Mouse (Mus musculus) adrenal gland, postnatal 10 days (tissue): ENCODE measurements around the gene Sox5. TPM values are rescaled to one million over a fixed set of nuclear protein-coding genes. Genes with fewer than 3 reads are reported as not detected.

Experiments
- DNase-seq: peaks from one replicate; pipeline ENCODE4 v3.0.0; 2021; ENCODE audit warnings: mixed read lengths
- total RNA-seq, 2 experiments: library from RNA; stranded (reverse); gene quantifications; 2 replicates each; pipeline ENCODE4 v1.2.3; 2021

Gene Sox5
- total RNA-seq, 2 experiments from 2014 or later: 11.9 to 20.4 TPM

DNA sequence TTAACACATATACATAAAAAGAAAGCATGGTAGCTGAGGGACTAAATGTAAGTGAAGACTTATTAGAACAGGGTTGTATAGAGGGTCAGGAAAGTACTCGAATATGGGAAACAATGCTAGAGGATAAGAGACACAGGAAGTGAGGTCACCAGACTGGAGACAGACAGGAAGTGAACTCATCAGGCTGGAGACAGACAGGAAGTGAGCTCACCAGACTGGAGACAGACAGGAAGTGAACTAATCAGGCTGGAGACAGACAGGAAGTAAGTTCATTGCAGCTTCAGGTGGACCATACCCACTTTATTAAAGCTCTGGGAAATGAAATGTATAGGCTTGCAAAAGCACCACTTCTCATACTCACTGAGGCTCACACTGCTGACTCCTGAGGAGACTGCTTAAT lies 680.9 kb downstream of the Sox5 start:
- no peak for DNase-seq

DNA sequence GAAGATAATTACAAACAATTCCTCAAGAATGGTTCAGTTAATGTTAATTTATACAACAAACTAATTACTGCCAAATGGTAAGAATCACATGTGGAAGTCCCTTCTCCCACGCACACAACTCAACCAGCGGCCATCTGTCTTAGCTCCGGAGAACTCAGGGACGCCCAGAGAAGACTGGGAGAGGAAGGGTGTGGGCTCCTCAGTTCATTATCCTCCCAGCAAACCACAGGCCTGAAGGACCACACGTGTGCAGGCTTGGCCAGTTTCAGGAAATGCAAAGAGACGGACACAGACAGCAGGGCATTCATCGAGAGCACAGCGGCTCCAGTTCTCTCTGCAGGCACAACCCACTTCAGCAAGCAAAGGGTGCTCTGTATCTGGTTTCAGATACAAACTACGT lies 683.7 kb downstream of the Sox5 start:
- no peak for DNase-seq

DNA sequence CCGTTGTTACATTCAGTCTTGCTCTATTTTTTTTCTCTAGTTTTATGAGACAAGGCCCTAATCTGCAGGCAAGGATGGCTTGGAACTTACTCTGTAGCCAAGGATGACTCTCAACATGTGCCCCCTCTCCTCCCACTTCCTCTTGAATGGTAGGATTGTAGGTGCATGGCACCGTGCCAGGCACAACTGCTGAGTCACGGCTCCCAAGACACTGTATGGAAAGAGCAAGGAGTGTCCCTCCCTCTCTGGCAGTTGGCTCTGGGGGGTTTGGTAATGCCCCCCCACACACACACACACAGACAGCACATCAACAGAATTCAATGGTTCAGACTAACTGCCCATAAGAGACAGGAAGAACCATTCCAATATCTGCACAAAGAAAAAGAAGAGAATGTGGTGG lies 693.5 kb downstream of the Sox5 start:
- DNase-seq: no peak

DNA sequence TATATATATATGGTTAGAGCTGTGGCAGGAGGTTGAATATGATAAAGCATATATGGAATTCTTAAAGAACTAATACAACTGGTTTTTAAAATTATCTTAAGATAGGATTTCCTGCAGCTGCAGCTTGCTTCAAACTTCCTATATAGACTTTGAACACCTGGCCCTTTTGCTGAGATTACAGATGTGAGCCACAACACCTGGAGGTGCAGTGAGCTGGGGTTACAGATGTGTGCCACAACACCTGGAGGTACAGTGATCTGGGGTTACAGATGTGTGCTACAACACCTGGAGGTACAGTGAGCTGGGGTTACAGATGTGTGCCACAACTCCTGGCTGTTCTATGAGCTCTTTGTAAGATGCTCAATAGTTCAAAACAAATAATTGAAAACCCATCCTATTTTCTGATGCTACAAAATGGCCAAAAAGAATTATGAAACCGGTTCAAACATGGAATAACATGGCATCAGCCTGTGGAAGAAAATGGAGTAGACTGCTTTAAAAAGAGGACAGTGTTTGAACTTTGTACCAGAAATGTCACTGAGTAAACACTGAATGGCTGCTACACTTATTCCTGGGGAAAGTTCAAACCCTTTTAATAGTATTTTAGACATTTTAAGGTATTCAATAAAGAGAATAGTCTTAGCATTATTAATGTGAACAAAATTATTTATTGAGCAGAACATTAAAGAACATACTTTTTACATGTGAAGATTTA lies 695.5 kb downstream of the Sox5 start:
- DNase-seq: no peak

DNA sequence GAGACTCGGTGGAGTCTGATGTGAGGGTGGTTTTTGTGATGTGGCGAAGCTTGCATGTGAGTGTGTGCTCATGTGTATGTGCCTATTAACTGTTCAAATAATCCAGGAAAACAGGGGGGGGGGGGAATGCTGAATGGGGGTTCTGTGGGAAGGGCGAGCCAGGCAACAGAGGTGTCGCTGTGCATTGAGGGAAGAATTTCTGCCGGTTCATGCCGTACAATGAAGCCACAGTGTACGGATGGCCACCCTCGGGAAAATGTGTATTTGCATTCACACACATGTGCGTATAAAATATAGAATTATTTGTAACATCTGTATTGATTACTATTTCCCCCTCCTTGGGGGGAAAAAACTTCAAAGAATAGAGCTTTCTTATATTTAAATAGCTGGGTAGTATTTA lies 699.5 kb downstream of the Sox5 start:
- DNase-seq: no peak

DNA sequence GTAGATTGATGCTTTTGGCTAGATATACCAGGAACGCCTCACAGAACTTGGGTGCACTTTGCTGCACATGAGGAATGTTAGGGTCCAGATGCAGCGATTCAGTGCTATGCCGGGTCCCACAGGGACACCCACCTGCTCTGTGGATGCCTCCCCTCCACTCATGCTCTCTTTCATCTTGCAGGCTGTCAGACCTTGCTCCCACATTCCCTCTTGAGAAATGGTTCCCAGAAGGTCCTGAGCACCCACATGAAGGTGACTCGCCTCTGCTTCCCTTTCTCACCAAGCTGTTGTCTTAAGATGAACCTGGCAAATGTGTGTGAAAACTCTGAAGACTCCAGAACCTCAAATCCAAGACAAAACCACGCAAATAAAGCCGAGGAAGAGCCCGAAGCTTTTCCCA lies 704.0 kb downstream of the Sox5 start:
- no peak for DNase-seq

DNA sequence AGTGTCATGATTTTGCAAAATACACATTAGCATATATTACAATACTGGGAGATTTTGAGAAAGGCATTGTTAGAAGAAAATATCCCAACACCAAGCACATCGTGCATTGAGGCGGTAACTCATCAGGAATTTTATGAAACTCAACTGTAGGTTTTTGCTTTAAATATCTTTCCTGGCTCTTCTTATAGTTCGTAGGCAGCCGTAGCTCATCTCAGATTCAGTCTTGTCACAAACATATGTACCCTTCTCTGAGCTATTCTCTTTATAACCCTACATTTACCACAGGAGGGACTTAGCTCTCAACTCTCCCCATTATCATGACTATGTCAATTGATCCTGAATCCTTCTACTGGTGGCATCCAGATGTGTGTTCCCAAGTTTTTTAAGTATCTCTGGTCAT lies 705.4 kb downstream of the Sox5 start:
- DNase-seq: no peak

DNA sequence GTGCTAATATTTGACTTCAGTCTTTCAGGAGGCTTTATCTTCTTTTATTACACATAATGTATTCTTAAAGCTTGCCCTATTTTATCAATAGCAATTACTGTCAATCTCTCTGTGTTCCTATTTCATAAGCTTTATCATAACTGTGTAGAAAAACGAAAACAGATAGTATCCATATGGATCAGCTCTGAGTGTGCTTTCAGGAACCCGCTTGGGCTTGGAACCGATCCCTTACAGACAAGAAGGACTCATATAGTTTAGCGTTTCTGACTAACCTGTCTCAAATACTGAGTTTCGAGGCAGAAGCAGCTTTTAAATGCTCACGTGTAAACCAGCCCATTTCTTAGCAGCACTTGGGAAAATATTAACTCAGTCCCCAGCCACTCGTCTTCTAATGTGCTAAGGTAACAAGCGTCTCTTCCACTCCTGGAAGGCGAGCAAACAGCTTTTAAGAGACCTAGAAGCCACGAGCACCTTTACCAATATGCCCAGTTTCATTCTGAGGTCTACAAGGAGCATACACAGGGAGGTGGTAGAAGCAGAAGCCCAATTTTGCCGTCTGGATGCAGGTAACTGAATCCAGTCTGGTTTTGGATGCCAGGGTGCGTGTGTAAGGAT lies 706.3 kb downstream of the Sox5 start:
- DNase-seq: no peak

DNA sequence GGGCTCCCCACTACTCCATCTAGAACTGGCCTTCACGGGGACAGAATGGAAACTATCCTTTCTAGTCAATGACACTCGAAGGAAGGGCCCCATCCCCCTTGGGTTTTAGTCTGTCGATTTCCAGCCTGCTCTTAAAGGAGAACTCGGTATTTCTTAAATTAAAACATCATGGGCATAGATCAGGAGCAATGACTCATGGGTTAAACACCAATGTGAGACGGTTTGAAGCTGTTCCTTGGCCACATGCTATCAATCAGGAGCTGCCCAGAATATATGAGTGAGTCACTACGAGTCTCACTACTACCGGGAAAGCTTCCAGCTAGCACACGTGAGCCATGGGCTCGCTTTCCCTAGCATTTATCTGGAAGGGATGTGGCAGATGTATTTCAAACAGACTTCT lies 707.0 kb downstream of the Sox5 start:
- peak; percentile 61 for DNase-seq

DNA sequence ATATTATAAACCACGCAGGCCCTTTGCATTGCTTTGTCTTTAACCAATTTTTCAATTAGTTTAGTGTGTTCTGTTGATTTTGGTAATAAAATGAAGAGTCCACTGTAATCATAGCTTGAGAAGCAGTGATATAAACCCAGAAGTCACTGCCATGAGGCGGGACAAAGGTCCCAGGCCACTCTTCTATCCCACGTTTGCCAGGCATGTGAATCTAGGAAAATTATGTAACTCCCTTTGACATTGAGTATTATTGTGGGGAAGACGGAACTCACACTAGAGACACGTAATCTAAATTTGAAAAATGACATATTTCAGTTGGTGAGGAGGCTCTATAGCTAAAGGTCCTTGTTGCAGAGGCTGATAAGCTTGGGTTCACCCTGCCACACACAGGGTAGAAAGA lies 711.3 kb downstream of the Sox5 start:
- no peak for DNase-seq

DNA sequence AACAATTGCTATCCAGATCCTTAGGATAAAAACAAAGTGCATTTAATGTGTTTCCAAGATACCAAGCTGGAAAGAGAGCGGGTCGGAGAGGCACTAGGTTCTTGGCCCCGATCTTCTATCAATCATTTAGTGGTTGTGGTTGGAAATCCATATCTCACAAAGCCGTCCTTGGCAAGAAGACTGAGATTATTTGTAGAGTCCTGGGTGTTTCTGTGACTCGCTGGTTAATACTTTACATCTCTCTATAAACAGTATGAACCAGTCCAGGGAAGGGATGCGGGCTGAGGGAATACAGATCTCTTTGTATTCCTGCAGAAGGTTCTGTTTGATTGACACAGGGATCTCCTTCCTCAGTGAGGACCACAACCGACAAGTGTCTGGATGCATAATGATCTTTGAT lies 714.3 kb downstream of the Sox5 start:
- no peak for DNase-seq

DNA sequence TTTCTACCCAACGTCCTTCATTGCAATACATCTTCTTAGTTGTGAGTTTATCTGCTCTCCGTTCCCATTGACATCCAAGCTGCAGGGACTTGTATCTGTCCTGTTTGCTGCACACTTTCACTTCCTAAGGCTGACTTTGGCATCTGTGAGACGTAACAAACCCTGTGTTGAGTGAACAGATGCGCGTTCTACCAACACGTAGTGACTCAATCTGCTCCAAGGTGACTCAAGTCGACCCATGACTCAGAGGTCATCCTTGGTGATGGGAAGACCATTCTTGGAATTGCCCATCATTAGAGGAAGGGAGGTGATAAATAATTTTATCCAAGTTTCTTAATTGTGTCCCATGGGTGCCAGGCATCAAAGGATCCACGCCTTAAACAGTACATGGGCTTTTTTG lies 719.3 kb downstream of the Sox5 start:
- DNase-seq: no peak

DNA sequence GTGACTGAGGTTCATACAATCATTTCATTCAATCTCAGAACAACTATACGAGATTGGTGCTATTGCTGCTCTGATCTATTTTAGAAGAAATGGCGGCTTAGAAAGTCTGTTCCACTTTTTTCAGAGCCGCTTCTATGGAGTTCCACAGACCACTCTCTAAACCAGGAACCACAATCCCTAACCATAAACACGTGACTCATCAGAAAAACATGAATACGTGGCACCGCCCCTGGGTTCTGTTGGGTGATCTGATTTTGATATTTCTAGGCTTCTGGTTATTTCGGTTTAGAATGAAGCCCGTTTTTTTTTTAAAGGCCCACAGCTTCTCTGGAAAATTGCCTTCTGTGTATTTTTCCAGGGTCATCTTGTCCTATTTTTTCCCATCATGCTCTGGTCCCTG lies 720.0 kb downstream of the Sox5 start:
- DNase-seq: no peak

DNA sequence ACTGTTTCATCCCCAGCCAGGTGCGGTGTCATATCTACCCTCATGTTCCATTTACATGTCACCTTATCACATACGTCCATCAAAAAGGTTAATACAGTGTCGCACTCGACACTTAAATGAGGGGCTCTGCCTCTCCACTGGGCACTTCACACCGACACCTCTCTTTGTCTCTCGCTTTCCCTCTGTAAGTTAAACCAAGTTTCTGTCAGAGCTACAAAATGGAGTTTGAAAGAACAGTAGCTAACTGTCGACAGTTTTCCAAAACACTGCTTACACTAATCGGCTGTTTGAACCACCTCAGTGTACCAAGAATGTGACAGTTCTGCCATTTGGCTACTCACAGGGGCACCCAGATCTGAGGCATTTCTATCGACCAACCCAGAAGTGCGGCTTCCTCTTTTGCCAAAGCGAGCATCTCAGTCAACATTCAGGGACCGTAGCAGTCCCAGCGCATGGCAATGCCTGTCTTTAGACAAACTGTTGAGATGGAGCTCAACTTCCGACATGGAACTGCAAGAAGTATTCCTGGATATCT lies 724.6 kb downstream of the Sox5 start:
- DNase-seq: no peak

DNA sequence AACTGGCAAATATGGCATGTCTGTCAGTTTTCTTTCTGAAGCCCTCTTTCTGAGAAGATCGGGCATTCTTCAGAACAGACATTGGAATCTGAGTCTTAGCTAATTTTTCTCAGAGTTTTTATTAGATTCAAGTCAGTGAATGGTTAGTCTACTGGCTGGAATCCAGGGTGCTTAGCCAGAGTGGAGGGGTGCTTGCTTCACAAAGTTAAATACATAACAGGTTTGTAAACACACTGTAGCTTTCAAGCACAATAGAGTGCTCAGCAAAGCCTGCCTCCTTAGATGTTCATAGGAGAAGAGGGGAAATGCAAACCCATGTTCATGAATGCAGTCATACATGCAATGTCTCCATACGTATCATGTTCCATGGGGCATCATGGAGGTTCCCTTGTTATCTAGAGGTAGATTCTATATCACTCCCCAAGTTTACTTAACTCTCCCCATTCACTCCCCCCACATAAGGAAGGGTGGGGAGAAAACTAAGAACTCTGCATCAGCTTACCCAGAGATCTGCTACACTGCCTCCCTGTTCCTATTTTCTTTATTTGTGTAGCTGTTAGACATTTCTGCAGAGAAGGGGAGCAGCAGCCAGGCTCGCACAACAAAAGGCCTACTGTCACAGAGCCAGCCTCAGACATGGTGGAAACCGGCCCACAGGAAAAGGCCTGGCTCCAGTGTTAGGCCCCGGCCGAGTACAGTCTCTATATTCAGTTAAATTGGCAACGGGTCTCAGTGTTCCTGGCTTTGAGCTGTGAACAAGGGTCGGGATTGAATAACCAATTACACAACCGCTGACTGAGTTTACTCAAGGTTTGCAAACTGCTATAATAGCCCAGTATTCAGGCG lies 725.3 kb downstream of the Sox5 start:
- peak; percentile 61 for DNase-seq

DNA sequence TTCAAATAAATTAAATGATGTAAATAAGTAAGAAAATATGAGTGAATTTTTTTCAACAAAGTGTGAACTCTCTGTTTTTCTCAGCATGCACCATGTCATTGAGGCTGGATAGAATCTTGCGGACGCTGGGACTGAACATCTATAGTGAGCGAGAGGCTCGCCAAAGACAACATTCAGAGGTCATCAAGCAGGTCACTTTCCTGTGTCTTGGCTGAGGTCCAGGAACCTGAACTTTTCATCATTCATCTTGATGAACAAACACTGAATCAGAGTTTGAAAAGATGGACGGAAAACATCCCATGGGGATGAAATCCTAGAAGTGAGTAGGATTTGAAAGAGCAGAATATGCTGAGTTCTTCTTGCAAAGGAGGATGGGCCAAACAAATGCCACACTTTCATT lies 729.3 kb downstream of the Sox5 start:
- DNase-seq: no peak

DNA sequence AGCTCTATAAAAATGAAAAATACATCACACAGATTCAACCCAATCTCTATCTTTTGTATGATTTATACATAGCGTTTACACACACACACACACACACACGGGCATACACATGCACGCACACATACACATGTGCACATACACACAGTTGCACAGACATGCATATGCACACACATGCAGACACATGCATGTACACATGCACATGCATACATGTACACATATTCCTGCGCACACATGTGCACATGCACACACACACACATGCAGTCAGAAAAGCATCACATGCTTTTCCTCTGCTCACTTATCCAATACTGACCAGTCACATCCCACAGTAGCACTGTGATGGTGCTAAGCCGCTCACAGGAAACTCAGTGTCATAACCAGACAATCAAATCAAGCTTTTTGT lies 730.5 kb downstream of the Sox5 start:
- DNase-seq: no peak

DNA sequence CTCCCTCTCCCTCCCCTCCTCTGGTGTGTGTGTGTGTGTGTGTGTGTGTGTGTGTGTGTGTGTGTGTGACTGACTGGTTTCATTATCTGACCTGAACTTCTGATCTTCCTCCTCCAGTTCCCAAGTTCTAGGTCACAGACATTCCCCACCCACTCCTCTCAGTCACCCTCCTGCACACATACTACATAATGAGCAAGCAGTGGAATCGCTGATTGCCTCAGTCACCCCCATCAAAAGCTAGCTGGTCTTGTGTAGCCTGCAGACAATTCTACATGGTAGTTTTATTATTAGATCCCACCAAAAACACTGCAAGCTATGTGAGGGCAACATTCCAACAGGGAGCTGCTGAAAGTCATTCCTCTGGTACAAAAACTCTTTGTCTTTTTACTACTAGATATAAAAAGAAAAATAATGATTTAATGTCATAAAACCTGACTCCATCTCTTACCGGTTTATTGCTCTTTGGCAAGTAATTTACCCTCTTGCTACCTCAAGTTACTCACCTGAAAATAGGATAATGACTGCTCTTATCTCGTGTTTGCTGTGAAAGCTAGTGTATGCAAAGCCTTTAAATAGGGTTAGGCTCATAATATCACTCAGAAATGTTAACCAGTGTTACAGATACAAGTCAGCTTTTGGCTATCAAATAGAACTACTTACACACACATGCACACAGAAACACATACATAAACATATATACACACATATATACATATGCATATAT lies 733.4 kb downstream of the Sox5 start:
- DNase-seq: no peak

DNA sequence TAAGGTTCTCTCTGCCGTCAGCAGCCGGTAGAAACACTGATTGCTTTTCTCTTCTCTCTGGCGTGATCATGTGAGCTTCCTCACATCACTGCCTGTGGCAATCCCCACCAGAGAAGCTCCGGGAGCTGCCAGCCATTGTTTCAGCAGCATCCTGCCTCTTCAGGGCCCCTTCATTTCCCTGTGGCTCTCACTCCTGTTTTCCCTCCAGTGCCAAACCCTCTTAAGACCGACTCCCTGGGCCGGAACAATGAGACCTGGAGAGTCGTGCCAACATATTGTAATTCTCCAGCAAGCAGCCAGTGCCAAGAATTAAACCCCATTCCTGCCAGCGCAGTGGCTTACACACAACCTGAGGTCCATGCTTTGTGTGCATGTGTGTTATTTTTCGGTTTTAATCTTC lies 736.3 kb downstream of the Sox5 start:
- DNase-seq: no peak

DNA sequence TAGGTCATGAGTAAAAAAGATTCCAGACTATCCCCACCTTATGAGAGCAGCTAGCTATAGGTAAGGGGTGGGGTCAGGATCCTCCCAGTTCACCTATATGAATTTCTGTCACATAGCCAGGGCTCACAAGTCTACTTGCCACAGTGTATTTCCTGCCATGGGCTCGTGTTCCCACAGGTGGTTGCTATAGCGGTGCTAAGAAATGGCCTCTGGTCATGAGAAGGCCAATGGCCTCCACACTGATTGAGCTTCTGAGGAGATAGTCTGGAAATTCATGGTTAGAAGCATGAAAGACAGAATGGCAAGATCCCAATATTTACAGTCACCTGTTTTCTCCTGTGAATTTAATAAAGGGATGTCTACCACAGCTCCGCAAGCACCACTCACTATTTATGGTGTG lies 737.4 kb downstream of the Sox5 start:
- no peak for DNase-seq

DNA sequence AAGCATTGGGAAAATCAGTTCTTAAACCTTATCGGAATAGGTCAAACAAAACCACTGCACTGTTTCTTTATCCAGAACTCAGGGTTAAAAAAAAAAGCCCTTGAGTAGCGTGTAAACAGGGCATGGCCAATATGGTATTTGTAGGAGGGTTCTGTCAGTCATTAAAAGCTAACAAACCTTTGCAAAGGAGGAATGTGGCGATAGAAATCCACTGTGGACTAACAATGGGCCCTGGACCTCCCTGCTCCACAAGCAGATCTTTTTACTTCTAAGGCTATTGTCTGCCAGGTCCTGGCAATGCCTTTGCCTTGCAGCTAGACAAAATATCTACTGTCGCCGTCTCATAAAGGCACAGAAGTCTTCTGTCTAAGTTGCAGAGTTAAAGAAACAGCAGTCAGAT lies 738.8 kb downstream of the Sox5 start:
- DNase-seq: no peak

DNA sequence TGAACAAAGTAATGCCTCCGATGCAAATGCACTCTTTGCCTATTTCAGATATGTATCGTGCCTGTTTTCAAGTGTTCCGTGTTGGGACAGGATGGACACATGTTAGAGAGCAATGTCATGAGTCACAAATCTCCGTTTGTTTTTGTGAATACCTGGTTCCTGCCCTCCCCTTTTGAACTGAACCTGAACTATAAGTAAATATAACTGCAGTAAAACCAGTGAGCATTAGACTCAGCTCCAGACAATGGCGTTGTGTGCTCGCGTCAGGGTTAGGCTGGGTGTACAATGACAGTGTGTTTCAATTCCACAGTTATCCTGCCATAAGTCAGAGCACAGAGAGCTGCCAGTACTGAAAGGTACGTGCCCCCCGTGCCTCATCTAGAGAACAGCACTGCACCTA lies 739.8 kb downstream of the Sox5 start:
- DNase-seq: no peak

DNA sequence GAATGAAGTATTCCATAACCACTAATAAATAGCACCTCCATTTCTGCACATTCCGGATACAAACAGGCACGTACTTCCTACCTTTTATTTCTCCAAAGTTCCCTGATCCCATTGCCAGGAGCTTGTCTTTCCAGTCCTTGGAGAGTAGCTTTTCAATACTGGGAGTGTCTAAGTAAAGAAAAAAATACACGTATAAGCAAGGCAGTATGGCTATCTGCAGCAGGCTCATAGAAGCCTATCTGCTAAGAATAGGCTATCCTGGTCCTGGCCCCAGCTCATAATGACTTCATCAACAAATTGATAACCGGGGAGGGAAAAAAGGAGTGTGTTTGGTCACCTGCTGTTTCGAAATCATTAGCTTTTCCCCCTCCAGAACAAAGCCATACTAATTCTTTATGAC lies 740.6 kb downstream of the Sox5 start:
- no peak for DNase-seq
